Mouse (Mus musculus) midbrain, embryonic 13.5 days (tissue): ENCODE measurements around the gene Smpd3. TPM values are rescaled to one million over a fixed set of nuclear protein-coding genes. Genes with fewer than 3 reads are reported as not detected.
"Not testable (repeated sequence)": the region's sequence is repeated elsewhere in the genome, so short reads cannot be mapped to it uniquely, and the experiment has no call there.

ENCODE experiments used
- ATAC-seq: fragments of 200-750 bp; cut with Nextera tagmentation; 2 replicates; pipeline ENCODE4 v1.8.0; 2017; ENCODE audit warnings: mild to moderate bottlenecking, moderate TSS enrichment, moderate library complexity
- H3K27ac ChIP-seq: fragments of 300-500 bp; sonication (generic); 2 replicates; pipeline ENCODE4 v1.5.1; 2015; ENCODE audit warnings: inconsistent platforms, mild to moderate bottlenecking, moderate library complexity
- H3K27me3 ChIP-seq: fragments of 300-500 bp; sonication (generic); 2 replicates; pipeline ENCODE4 v1.6.1; 2015; ENCODE audit warnings: mild to moderate bottlenecking, inconsistent platforms
- H3K36me3 ChIP-seq: fragments of 300-500 bp; sonication (generic); 2 replicates; pipeline ENCODE4 v1.6.1; 2015; ENCODE audit warnings: mild to moderate bottlenecking, inconsistent platforms
- H3K4me1 ChIP-seq: fragments of 300-500 bp; sonication (generic); replicated peaks from 2 replicates; pipeline ENCODE4 v1.6.1; 2015; ENCODE audit warnings: inconsistent platforms
- H3K4me2 ChIP-seq: fragments of 300-500 bp; sonication (generic); replicated peaks from 2 replicates; pipeline ENCODE4 v1.6.1; 2015; ENCODE audit warnings: moderate library complexity, mild to moderate bottlenecking, inconsistent platforms
- H3K4me3 ChIP-seq: fragments of 300-500 bp; sonication (generic); replicated peaks from 2 replicates; pipeline ENCODE4 v1.5.1; 2015; ENCODE audit warnings: mild to moderate bottlenecking, inconsistent platforms
- H3K9ac ChIP-seq: fragments of 300-500 bp; sonication (generic); replicated peaks from 2 replicates; pipeline ENCODE4 v1.6.1; 2015; ENCODE audit warnings: mild to moderate bottlenecking, inconsistent platforms
- H3K9me3 ChIP-seq: fragments of 300-500 bp; sonication (generic); 2 replicates; pipeline ENCODE4 v1.6.1; 2016; ENCODE audit warnings: mild to moderate bottlenecking, inconsistent platforms
- WGBS: fragments of 180-500 bp; shearing (Covaris S2); methylation state at CpG from one replicate; pipeline ENCODE4 v1.1.7; 2015; 5-methylcytosine and 5-hydroxymethylcytosine counted together
- polyA plus RNA-seq: library from polyadenylated mRNA; unstranded; fragments of >200 nt; fragmentation: Nextera tagmentation; extraction: Ambion mirVana; gene quantifications from 2 replicates; pipeline ENCODE4 v1.2.1, GENCODE M21; 2015

The Smpd3 gene
- polyA plus RNA-seq, 1 experiment from 2014 or later: 45.3 TPM

GRCm38 (mm10) chr8:106320002-106320401 lies 17.8 kb downstream of the Smpd3 start:
- Histone ChIP-seq H3K9me3 (no peaks in the 10 kb centered on the region), H3K4me3 (no peak overlapping the region), H3K9ac (no peak overlapping the region), H3K36me3 (no peaks in the 10 kb centered on the region), H3K27ac (no peak overlapping the region), H3K27me3 (no peaks in the 10 kb centered on the region), H3K4me2 (no peak overlapping the region), H3K4me1 (peaks cover 45% of the 10 kb centered on the region)
- no peak for ATAC-seq
- WGBS: 72% methylated on average over 6 of the region's 6 CpGs

- H3K4me1 ChIP-seq: peaks cover 36% of the 10 kb centered on the region
- H3K36me3 ChIP-seq: no peaks in the 10 kb centered on the region
- H3K27ac ChIP-seq: no peak overlapping the region
- 69% methylated on average over 4 of the region's 4 CpGs for WGBS
- H3K4me2 ChIP-seq: no peak overlapping the region
- ATAC-seq: no peak
- H3K9me3 ChIP-seq: no peaks in the 10 kb centered on the region
- H3K9ac ChIP-seq: no peak overlapping the region
- no peak overlapping the region for H3K4me3 ChIP-seq
- H3K27me3 ChIP-seq: no peaks in the 10 kb centered on the region
These were observed 20.7 kb downstream of the Smpd3 start for GRCm38 (mm10) chr8:106317091-106317490.

GRCm38 (mm10) chr8:106316506-106316905 lies 21.3 kb downstream of the Smpd3 start:
- Histone ChIP-seq H3K4me1 (peaks cover 32% of the 10 kb centered on the region), H3K36me3 (no peaks in the 10 kb centered on the region), H3K4me3 (no peak overlapping the region), H3K27ac (no peak overlapping the region), H3K4me2 (no peak overlapping the region), H3K9me3 (no peaks in the 10 kb centered on the region), H3K27me3 (no peaks in the 10 kb centered on the region), H3K9ac (no peak overlapping the region)
- WGBS: 78% methylated on average over 10 of the region's 10 CpGs
- ATAC-seq: no peak

GRCm38 (mm10) chr8:106315402-106316187 lies 22.2 kb downstream of the Smpd3 start:
- Histone ChIP-seq H3K9ac (no peak overlapping the region), H3K27ac (no peak overlapping the region), H3K4me2 (no peak overlapping the region), H3K4me1 (peaks cover 27% of the 10 kb centered on the region), H3K27me3 (no peaks in the 10 kb centered on the region), H3K36me3 (no peaks in the 10 kb centered on the region), H3K4me3 (no peak overlapping the region), H3K9me3 (no peaks in the 10 kb centered on the region)
- WGBS: 92% methylated on average over 6 of the region's 6 CpGs
- no peak for ATAC-seq

GRCm38 (mm10) chr8:106313799-106314198 lies 24.0 kb downstream of the Smpd3 start:
- WGBS: 57% methylated on average over 2 of the region's 2 CpGs
- ATAC-seq: no peak
- H3K4me1 ChIP-seq: peaks cover 13% of the 10 kb centered on the region
- H3K4me2 ChIP-seq: no peak overlapping the region
- H3K4me3 ChIP-seq: no peak overlapping the region
- H3K9ac ChIP-seq: no peak overlapping the region
- H3K9me3 ChIP-seq: no peaks in the 10 kb centered on the region
- H3K27me3 ChIP-seq: no peaks in the 10 kb centered on the region
- H3K36me3 ChIP-seq: no peaks in the 10 kb centered on the region
- H3K27ac ChIP-seq: no peak overlapping the region

- H3K4me1 ChIP-seq: peaks cover 15% of the 10 kb centered on the region
- H3K4me3 ChIP-seq: no peak overlapping the region
- no peak for ATAC-seq
- H3K36me3 ChIP-seq: 0 out of 2 replicates have a peak, but pooled peaks cover 4% of the 10 kb centered on the region
- H3K4me2 ChIP-seq: no peak overlapping the region
- WGBS: 93% methylated on average over 6 of the region's 6 CpGs
- H3K9me3 ChIP-seq: no peaks in the 10 kb centered on the region
- H3K27ac ChIP-seq: no peak overlapping the region
- no peak overlapping the region for H3K9ac ChIP-seq
- H3K27me3 ChIP-seq: no peaks in the 10 kb centered on the region
These were observed 24.6 kb downstream of the Smpd3 start for GRCm38 (mm10) chr8:106313120-106313737.

GRCm38 (mm10) chr8:106311967-106312366 lies 25.8 kb downstream of the Smpd3 start:
- Histone ChIP-seq H3K4me2 (no peak overlapping the region), H3K9ac (no peak overlapping the region), H3K27ac (no peak overlapping the region), H3K9me3 (no peaks in the 10 kb centered on the region), H3K4me3 (no peak overlapping the region), H3K36me3 (0 out of 2 replicates have a peak, but pooled peaks cover 6% of the 10 kb centered on the region), H3K27me3 (no peaks in the 10 kb centered on the region), H3K4me1 (0 out of 2 replicates have a peak, but pooled peaks cover 8% of the 10 kb centered on the region)
- no peak for ATAC-seq
- WGBS: 88% methylated on average over 1 of the region's 1 CpGs

- no peak overlapping the region for H3K9ac ChIP-seq
- no peak overlapping the region for H3K4me2 ChIP-seq
- ATAC-seq: no peak
- H3K27ac ChIP-seq: no peak overlapping the region
- no peaks in the 10 kb centered on the region for H3K27me3 ChIP-seq
- no peaks in the 10 kb centered on the region for H3K9me3 ChIP-seq
- H3K4me1 ChIP-seq: 0 out of 2 replicates have a peak, but pooled peaks cover 10% of the 10 kb centered on the region
- WGBS: 97% methylated on average over 5 of the region's 5 CpGs
- no peak overlapping the region for H3K4me3 ChIP-seq
- H3K36me3 ChIP-seq: 0 out of 2 replicates have a peak, but pooled peaks cover 6% of the 10 kb centered on the region
These were observed 27.6 kb downstream of the Smpd3 start for GRCm38 (mm10) chr8:106310026-106310652.

GRCm38 (mm10) chr8:106308082-106308786 lies 29.6 kb downstream of the Smpd3 start:
- not testable (repeated sequence) for H3K27me3 ChIP-seq, H3K27ac ChIP-seq, ATAC-seq, H3K4me2 ChIP-seq, H3K9ac ChIP-seq, H3K36me3 ChIP-seq, H3K4me3 ChIP-seq, H3K9me3 ChIP-seq
- WGBS: 84% methylated on average over 6 of the region's 6 CpGs
- H3K4me1 ChIP-seq: 0 out of 2 replicates have a peak, but pooled peaks cover 10% of the 10 kb centered on the region

- Histone ChIP-seq H3K27me3 (no peaks in the 10 kb centered on the region), H3K9me3 (no peaks in the 10 kb centered on the region), H3K4me2 (no peak overlapping the region), H3K36me3 (0 out of 2 replicates have a peak, but pooled peaks cover 6% of the 10 kb centered on the region), H3K4me1 (0 out of 2 replicates have a peak, but pooled peaks cover 10% of the 10 kb centered on the region), H3K4me3 (no peak overlapping the region), H3K27ac (no peak overlapping the region), H3K9ac (no peak overlapping the region)
- 87% methylated on average over 2 of the region's 2 CpGs for WGBS
- no peak for ATAC-seq
These were observed 30.2 kb downstream of the Smpd3 start for GRCm38 (mm10) chr8:106307586-106307985.

GRCm38 (mm10) chr8:106306711-106307248 lies 31.0 kb downstream of the Smpd3 start:
- H3K4me3 ChIP-seq, H3K9me3 ChIP-seq, H3K27ac ChIP-seq, H3K27me3 ChIP-seq, H3K9ac ChIP-seq, H3K4me2 ChIP-seq, ATAC-seq, H3K36me3 ChIP-seq: not testable (repeated sequence)
- WGBS: 43% methylated on average over 2 of the region's 2 CpGs
- 0 out of 2 replicates have a peak, but pooled peaks cover 13% of the 10 kb centered on the region for H3K4me1 ChIP-seq
